Mouse (Mus musculus) regulatory T cell (primary cell): Measurements from ENCODE around the gene Slc34a1.
"Not testable (repeated sequence)": the region's sequence is repeated elsewhere in the genome, so short reads cannot be mapped to it uniquely, and the experiment has no call there.

Source experiments
- in situ Hi-C: fragments of 300-600 bp; cut with MboI, MseI; formaldehyde crosslinking; loops from one replicate; pipeline ENCODE4 v1.15.1; 2025; ENCODE audit warnings: high pct_unique_total_duplicates

The Slc34a1 gene

GRCm38 (mm10) chr13:55431889-55432685 lies 34.1 kb downstream of the Slc34a1 start:
- in situ Hi-C loops, result no loop called here

DNA sequence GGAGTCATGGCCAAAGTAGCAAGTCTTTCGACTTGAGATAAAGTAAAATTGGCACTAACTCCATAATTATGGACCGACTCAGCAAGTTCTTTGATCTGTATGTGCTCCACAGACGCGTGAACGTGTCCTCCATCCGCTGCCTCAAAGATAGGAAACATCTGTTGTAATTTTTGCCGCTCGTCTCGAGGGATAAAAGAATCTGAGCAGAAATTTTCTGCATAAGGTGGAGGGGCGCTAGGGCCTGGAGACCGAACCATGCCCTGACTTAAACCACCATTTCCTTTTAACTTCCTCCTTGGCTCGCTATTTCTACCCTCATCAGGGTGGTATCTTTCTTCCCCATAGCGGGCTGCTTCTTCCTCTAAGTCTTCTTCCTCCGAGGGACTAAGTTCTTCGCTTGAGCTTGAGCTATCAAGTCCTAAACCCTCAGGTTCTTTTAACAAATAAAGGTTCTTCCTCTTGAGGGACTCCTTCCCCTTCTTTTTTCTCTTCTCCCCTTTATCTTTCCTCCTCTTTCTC lies 39.2 kb downstream of the Slc34a1 start:
- in situ Hi-C loops, result not testable (repeated sequence)

DNA sequence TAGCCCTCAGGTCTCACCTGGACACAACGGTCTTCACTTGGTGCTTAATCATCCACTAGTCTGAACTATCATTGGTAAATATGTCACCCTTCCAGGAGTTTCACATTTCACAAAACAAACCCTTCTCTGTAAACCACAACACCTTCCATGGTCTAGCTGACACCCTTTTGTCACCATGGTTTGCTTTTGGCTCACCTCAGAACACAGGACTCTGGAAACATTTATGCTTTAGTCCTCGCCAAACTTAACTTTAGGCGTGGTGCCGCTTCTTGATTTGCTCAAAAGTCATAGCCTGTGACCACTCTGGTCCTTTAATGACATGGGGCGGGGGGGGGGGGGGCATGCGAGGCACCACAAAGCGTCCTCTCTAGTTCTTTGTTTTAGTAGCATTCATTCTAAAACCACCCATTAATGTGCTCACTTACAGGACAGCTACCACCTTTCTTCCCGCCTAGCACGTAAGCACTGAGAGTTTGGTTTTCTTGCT lies 45.9 kb downstream of the Slc34a1 start:
- in situ Hi-C loops, result no loop called here

- in situ Hi-C loops, result no loop called here
Measured at GRCm38 (mm10) chr13:55444286-55444936, 46.4 kb downstream of the Slc34a1 start.

GRCm38 (mm10) chr13:55444937-55445315 lies 46.9 kb downstream of the Slc34a1 start, which contains the start of gene Grk6:
Gene Grk6, plus strand, starts transcription at chr13:55445072.
- in situ Hi-C loops, result no loop called here

DNA sequence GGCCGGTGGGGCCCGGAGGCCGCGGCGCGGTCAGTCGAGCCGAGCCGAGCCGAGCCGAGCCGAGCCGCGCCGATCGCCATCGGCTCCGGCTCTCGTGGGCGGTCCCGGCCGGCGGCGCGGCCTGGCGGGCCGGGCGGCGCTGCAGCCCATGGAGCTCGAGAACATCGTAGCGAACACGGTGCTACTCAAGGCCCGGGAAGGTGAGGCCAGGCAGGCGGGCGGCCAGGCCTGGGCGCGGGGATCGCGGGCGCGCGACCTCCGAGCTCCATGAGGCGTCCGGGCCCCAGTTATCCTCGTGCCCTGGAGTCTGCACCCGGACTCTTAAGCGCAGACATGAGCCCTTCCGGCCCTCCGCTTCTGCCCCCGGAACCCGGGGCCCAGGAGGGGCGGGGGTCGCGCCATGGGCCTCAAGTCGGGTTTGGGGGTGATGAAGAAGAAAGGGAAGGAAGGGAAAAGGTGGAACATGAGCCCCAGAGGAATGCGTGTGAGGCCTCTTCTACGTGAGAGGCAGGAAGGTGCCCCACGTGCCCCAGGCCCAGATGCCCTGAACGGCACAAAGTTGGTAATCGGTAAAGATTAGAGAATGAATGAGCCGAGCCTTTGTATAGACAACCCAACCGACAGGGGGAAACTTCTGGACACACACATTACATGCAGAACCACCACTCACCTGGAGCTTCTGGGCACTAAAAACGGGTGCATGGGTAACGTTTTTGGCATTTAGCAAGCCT lies 47.5 kb downstream of the Slc34a1 start:
- in situ Hi-C loops, result no loop called here

DNA sequence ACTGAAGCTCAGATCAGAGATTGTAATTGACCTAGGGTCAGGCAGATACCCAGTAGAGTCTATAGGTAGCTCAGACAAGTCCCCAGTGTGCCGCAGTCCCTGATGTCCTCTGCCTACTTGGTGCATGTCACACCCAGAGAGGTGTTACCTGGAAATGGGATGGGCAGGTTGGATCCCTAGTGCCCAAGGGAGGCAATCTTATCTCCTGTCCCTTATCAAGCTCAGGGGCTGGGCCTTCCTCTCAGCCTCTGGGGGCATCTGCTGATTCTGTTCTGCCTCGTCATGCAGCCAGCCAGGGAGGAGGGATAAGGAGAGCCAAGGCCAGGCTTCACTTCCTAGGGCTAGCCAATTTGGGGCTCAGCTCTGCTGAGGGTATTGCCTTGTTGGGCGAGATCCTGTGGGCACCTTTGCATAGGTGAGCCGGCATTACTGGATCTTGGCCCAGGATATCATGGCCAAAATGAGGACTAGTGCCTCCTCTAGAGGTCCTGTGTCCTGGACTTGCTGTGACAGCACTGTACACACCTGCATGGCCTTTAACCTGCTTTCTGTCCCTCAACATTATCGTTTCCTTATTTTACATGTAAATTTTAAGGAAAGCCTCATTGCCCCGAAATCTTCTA lies 48.6 kb downstream of the Slc34a1 start:
- in situ Hi-C loops, result no loop called here

DNA sequence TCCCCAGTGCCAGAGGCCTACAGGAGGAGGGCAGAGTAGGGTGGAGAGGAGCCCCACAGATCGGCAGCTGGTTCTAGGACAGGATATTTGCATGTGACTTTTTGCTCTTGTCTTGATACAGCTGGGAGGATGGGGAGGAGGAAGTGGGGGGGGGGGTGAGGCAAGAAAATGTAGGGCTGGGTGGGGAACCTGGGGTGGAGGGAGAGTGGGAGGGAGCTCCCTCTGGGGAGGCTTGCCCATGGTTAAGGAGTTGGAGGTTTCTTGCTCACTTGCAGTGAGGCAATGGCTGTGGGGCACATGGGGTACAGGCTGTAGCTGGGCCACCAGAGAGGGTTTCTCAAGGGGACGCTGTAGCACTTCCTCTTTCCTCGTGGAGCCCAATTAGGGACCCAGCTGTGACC lies 49.6 kb downstream of the Slc34a1 start:
- in situ Hi-C loops, result no loop called here

DNA sequence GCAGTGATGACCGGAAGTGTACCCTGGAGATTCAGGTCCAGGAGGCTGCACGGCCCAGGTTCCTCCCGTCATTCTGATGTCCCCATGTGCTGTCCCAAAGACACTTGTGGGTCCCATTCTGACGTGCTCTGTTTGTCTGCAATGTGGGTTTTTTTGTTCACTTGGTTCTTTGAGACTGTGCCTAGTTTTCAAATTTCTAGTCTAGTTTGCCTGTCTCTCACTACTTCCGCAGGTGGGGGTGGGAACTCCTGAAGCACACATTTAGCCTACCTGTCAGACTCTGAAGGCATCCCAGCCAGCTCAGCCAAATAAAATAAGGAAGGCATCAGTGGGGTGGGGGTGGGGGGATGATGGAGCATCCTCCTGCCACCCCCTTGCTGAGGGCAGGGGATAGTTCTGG lies 50.1 kb downstream of the Slc34a1 start:
- in situ Hi-C loops, result no loop called here

DNA sequence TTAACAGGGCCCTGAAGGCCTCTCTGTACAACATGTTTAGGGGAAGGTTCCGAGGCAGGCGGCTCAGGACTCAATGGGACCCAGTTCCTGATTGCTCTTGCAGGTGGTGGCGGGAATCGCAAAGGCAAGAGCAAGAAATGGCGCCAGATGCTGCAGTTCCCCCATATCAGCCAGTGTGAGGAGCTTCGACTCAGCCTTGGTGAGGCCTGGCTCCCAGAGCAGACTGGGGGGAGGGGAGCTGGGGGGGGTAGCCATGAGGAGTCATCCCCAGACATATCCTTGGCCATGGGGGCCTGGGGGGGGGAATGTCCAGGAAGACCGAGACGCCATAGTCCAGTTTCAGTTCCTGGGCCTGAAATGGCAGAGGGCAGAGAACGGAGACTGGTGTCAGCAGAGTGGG lies 51.2 kb downstream of the Slc34a1 start:
- in situ Hi-C loops, result no loop called here

- in situ Hi-C loops, result no loop called here
Measured at GRCm38 (mm10) chr13:55449679-55450441, 51.9 kb downstream of the Slc34a1 start.

DNA sequence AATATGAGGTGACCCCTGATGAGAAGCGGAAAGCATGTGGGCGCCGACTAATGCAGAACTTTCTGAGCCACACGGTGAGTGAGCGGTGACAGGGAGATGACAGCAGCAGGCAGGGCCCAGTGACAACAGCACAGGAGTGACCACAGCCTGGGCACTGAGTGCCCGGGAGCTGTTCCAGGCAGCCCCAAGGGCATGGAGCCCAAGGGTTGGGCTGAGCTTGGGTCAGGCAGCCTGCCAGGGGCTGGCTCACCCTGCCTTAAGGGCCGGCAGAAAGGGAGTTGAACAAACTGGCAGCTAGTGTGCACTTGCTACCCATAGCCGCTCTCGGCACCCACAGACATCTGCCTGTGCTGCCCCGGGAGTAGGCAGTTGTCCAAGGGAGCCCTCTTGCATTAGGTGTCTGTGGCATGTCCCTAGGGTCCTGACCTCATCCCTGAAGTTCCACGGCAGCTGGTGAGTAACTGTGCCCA lies 52.6 kb downstream of the Slc34a1 start:
- in situ Hi-C loops, result no loop called here

DNA sequence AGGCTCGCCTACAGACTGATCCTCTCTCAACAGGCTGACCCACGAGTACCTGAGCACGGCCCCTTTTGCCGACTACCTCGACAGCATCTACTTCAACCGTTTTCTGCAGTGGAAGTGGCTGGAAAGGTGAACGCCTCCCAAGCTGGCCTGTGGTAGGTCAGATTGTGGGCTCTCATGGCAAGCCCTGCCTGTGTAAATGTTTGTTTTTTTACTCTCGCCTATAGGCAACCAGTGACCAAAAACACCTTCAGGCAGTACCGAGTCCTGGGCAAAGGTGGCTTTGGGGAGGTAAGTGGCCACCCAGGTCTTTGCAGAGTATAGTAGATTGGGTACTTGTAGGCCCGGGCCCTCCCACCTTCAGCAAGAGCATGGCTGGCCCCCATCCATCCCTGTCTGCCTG lies 53.3 kb downstream of the Slc34a1 start:
- in situ Hi-C loops, result no loop called here

- in situ Hi-C loops, result no loop called here
Measured at GRCm38 (mm10) chr13:55451785-55452549, 54.0 kb downstream of the Slc34a1 start.

GRCm38 (mm10) chr13:55462965-55463364 lies 65.0 kb downstream of the Slc34a1 start:
- in situ Hi-C loops, result no loop called here

DNA sequence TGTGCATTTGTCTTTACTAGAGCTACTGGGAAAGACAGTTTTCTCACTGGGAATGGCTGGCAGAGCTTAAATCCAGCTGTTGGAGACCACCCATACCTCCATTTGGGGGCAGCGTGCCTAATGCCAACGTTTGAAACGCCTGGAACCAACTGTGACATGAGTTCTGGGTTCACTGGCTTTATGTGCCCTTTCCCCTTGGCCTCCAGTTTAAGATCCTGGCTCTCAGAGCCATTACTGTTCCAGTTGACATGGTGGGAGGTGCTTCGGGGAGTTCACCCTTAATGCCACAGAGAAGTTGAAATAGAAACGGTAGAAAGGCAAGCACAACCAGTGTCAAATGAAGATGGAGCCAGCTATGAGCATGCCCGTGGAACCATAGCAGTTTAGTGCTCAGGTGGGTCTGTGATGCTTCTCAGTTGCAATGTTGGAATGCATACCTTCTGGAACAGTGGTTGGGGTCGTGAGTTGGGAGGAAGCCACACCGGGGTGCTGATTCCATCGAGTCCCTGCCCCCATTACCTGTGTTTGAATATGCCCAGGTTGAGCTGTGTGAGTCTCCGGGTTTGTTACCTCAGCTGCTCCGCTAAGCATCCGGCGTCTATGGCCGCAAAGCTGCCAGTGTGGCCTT lies 65.5 kb downstream of the Slc34a1 start:
- in situ Hi-C loops, result no loop called here

DNA sequence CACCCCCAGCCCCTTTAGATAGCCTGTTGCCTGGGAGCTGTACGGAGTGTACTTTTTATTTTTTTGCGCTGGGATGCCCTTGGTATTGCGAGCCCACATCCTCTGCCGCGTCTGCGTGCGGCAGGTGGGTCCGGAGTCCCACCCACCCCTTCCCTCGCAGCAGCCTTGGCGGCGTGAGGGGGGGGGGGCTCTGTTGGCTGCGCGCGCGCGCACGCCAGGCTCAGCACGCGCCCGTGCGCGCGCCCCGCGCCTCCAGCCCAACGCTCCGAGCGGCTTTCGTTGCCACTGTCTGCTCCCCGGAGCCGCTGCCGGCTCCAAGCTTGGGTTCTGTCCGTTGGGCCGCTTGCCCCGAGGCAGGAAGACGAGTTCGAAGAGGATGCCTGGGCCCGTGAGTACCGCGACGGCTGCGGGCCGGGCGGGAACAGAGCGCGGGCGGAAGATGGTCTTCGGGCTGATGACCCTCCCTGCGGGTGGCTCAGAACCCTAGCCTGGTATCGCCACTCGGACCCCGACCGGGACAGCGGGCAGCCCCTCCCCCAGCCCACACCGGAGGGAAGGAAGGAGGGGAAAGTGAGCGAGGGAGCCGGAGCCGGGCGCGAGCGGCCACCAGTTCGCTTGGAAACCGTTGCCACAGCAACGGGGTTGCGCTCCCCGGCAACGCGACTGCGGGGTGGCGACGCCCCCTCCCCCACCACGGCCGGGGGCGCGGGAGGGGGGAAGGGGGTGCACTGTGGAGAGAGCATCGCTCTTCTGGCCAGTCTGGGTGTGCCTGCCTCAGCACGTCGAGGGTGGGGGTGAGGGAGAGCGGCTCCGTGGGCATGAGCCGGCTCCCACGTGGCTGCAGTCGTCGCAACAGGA lies 66.3 kb downstream of the Slc34a1 start, which contains the start of gene Prr7:
TSS of gene Prr7 (plus strand) at position 241 of the 858 bp plus-strand sequence.
- in situ Hi-C loops, result no loop called here

DNA sequence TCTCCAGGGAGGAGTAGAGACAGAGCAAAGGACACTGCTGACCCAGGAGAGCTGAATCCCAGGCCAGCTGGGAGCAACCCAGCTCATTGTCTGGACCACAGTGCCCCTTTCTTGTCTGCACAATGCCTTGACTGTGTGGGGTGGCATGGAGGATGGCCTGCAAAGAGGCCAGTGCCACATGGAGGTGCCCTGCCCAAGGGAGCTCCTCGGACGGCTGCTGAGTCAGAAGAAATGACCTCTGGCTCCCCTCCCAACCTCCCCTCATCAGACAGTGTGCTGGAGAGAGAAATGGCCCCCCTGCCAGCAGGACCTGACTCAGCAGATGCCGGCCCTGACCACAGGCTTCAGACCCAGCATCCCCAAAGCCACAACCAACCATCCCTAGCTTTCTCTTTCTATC lies 67.2 kb downstream of the Slc34a1 start:
- in situ Hi-C loops, result no loop called here
